ENCODE assay signal across 8 mouse cellular contexts in genomic region chr8:105758277-105759108, GRCm38 (mm10). TPM values are rescaled to one million over a fixed set of nuclear protein-coding genes. Genes with fewer than 3 reads are reported as not detected.
DNase-seq lines count a peak whose midpoint lies in the region; ATAC-seq lines count a peak whose summit lies in the region.

TSS of gene Gfod2 (minus strand) at chr8:105758664.

- no peaks in the 10 kb centered on the region for H3K4me1 ChIP-seq in hindbrain, embryonic 11.5 days (replicated peaks; ENCODE audit: control insufficient read depth, insufficient read depth, low read length)

- peak within 1 kb of the TSS; percentile 93 for H3K4me3 ChIP-seq in hindbrain, embryonic 11.5 days (ENCODE audit: low read depth, low read length)

- peak within 1 kb of the TSS; percentile 71 for H3K4me2 ChIP-seq in hindbrain, embryonic 11.5 days (replicated peaks; ENCODE audit: low read depth, low read length)

- peak; percentile 98 for DNase-seq in MN1 (ENCODE audit: low spot score)
- DNase-seq in cerebellum, adult 9-10 months = peak; percentile 97
- peak; percentile 98 for DNase-seq in hindbrain, embryonic 11.5 days (ENCODE audit: low spot score)
- peak; percentile 98 to 99 for DNase-seq in layer of hippocampus, postnatal 10 days (ENCODE audit: low spot score in 2 of 2)
- peak; percentile 99 for DNase-seq in lung, postnatal 10 days
- DNase-seq in ovary, postnatal 36 days (ENCODE audit: low spot score) = peak; percentile 99
- peak; percentile 99 for DNase-seq in thymus, postnatal 25 days

- peak within 1 kb of the TSS; percentile 87 for H3K9ac ChIP-seq in hindbrain, embryonic 11.5 days (ENCODE audit: low read depth, low read length)

- H3K9me3 ChIP-seq in hindbrain, embryonic 11.5 days (ENCODE audit: control insufficient read depth, low read length) = no peaks in the 10 kb centered on the region

- ATAC-seq in frontal cortex, adult (ENCODE audit: low TSS enrichment) = peak; percentile 99
- peak; percentile 98 for ATAC-seq in hindbrain, embryonic 11.5 days (ENCODE audit: low FRiP score)

- no peaks in the 10 kb centered on the region for H3K36me3 ChIP-seq in hindbrain, embryonic 11.5 days (ENCODE audit: control insufficient read depth, insufficient read depth, low read length)

- H3K27me3 ChIP-seq in hindbrain, embryonic 11.5 days (ENCODE audit: control insufficient read depth, insufficient read depth, low read length) = no peaks in the 10 kb centered on the region

- H3K27ac ChIP-seq in hindbrain, embryonic 11.5 days (ENCODE audit: low read depth, low read length) = peak within 1 kb of the TSS; percentile 75

- WGBS in hindbrain, embryonic 11.5 days = 5% methylated on average over 57 of the region's 57 CpGs

RNA-seq across cellular contexts. Expression of gene Gfod2, which starts in this region (rescaled TPM):
- polyA plus RNA-seq in hindbrain, embryonic 11.5 days (2014; fragmentation: Nextera tagmentation; extraction: Ambion mirVana) = 38.3 and 41.6 TPM in 2 replicates
- 10 to 100 TPM; 25.2 to 30.7 TPM for total RNA-seq in layer of hippocampus, postnatal 10 days (2021)

Comparison
In these comparisons a context has a peak if more than half of its experiments do, and no peak if none do; other contexts are left out.
1. Peak in every context shown above with its lines: DNase-seq, ATAC-seq, H3K4me3 ChIP-seq and H3K27ac ChIP-seq.